Mouse (Mus musculus) frontal cortex, adult 2 months (tissue): Measurements from ENCODE around the gene Pax7. TPM values are rescaled to one million over a fixed set of nuclear protein-coding genes. Genes with fewer than 3 reads are reported as not detected.

ENCODE experiments used
- DNase-seq, 2 experiments: peaks; one replicate each; pipeline ENCODE4 v3.0.0; 2022; ENCODE audit warnings: low spot score in 1 of 2; ENCODE audit errors: extremely low spot score in 1 of 2
- polyA plus RNA-seq: library from polyadenylated mRNA; depleted of rRNA; stranded (reverse); fragments of >200 nt; gene quantifications from 2 replicates; pipeline ENCODE4 v1.2.3, GENCODE M21; 2012

Pax7 gene
- polyA plus RNA-seq, 1 experiment = 0.02 TPM

GRCm38 (mm10) chr4:139831501-139832230, 1.7 kb downstream of the Pax7 start:
- no peak for DNase-seq

- DNase-seq = no peak
These were observed 2.5 kb downstream of the Pax7 start for GRCm38 (mm10) chr4:139830581-139831387.

- no peak for DNase-seq
These were observed 3.3 kb downstream of the Pax7 start for GRCm38 (mm10) chr4:139830053-139830452.

GRCm38 (mm10) chr4:139828871-139829590, 4.3 kb downstream of the Pax7 start:
- no peak for DNase-seq

GRCm38 (mm10) chr4:139828283-139828678, 5.0 kb downstream of the Pax7 start:
- DNase-seq = no peak

GRCm38 (mm10) chr4:139827501-139828282, 5.6 kb downstream of the Pax7 start:
- no peak for DNase-seq

GRCm38 (mm10) chr4:139826231-139826630, 7.1 kb downstream of the Pax7 start:
- DNase-seq = no peak

- DNase-seq = no peak
These were observed 7.8 kb downstream of the Pax7 start for GRCm38 (mm10) chr4:139825326-139826112.

- no peak for DNase-seq
These were observed 8.6 kb downstream of the Pax7 start for GRCm38 (mm10) chr4:139824572-139825325.

GRCm38 (mm10) chr4:139823870-139824472, 9.4 kb downstream of the Pax7 start:
- no peak for DNase-seq

- DNase-seq = no peak
These were observed 10.0 kb downstream of the Pax7 start for GRCm38 (mm10) chr4:139823138-139823869.

GRCm38 (mm10) chr4:139822214-139823137, 10.9 kb downstream of the Pax7 start:
- no peak for DNase-seq

GRCm38 (mm10) chr4:139821491-139822160, 11.7 kb downstream of the Pax7 start:
- DNase-seq = no peak

GRCm38 (mm10) chr4:139821071-139821470, 12.3 kb downstream of the Pax7 start:
- no peak for DNase-seq

- DNase-seq = no peak
These were observed 13.8 kb downstream of the Pax7 start for GRCm38 (mm10) chr4:139819411-139820030.

- DNase-seq = no peak
These were observed 15.2 kb downstream of the Pax7 start for GRCm38 (mm10) chr4:139818163-139818562.
